Mouse (Mus musculus) embryonic facial prominence, embryonic 12.5 days (tissue): Measurements from ENCODE around the gene Crabp2. TPM values are rescaled to one million over a fixed set of nuclear protein-coding genes. Genes with fewer than 3 reads are reported as not detected.

Experiments
- ATAC-seq: fragments of 200-750 bp; cut with Nextera tagmentation; 2 replicates; pipeline ENCODE4 v1.8.0; 2017; ENCODE audit not compliant: insufficient number of reproducible peaks, insufficient read depth, low FRiP score, low TSS enrichment
- H3K27ac ChIP-seq: fragments of 300-500 bp; sonication (generic); 2 replicates; pipeline ENCODE4 v1.5.1; 2016; ENCODE audit warnings: mild to moderate bottlenecking
- H3K27me3 ChIP-seq: fragments of 300-500 bp; sonication (generic); 2 replicates; pipeline ENCODE4 v1.6.1; 2016; ENCODE audit warnings: mild to moderate bottlenecking, moderate library complexity
- H3K36me3 ChIP-seq: fragments of 300-500 bp; sonication (generic); 2 replicates; pipeline ENCODE4 v1.6.1; 2016; ENCODE audit warnings: mild to moderate bottlenecking
- H3K4me1 ChIP-seq: fragments of 300-500 bp; sonication (generic); 2 replicates; pipeline ENCODE4 v1.6.1; 2016
- H3K4me2 ChIP-seq: fragments of 300-500 bp; sonication (generic); replicated peaks from 2 replicates; pipeline ENCODE4 v1.6.1; 2016; ENCODE audit warnings: mild to moderate bottlenecking, moderate library complexity
- H3K4me3 ChIP-seq: fragments of 300-500 bp; sonication (generic); 2 replicates; pipeline ENCODE4 v1.5.1; 2016; ENCODE audit warnings: mild to moderate bottlenecking
- H3K9ac ChIP-seq: fragments of 300-500 bp; sonication (generic); 2 replicates; pipeline ENCODE4 v1.6.1; 2016; ENCODE audit warnings: mild to moderate bottlenecking, moderate library complexity
- H3K9me3 ChIP-seq: fragments of 300-500 bp; sonication (generic); 2 replicates; pipeline ENCODE4 v1.6.1; 2016; ENCODE audit warnings: mild to moderate bottlenecking, moderate library complexity
- WGBS: fragments of 180-500 bp; shearing (Covaris S2); methylation state at CpG from one replicate; pipeline ENCODE4 v1.1.7; 2016; 5-methylcytosine and 5-hydroxymethylcytosine counted together
- polyA plus RNA-seq: library from polyadenylated mRNA; unstranded; fragments of >200 nt; fragmentation: Nextera tagmentation; extraction: Ambion mirVana; gene quantifications from 2 replicates; pipeline ENCODE4 v1.2.1, GENCODE M21; 2016

Gene Crabp2
- polyA plus RNA-seq, 1 experiment from 2014 or later: 481 TPM

DNA sequence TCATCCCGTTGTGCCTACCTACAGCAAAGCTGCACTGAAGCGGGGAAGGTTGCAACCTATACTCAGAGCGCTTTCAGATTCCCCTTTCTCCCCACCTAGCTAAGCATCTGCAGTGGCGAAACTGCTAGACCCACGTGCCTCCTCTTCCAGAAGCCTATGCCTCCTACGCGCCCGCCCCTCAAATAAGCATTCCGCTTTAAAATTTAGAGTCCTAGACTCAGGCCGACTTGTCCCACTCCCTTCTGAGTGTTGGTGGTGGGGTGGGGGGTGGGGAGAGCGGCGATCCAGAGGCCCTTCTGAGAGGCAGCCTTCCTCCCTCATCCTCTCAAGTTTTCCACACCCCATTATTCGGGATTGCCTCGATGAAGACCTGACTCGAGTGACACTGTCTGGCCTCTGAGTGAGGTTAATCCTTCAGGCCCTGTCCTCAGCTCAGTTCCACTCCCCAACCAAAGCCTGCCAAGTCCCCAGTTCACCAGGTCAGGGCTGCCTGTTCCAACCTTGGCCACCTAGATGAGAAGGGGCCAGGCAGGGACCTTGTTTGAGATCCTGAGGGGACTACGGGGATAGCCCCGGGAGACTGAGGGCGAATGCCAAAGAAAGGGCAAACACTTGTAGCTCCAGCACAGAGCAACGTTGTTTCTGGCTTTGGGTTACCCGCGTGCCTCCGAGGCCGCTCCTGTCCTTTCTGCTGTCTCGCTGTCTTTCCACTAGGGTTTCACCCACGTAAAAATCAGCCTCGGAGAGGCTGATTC is 1.2 kb upstream of the Crabp2 start:
- Histone ChIP-seq H3K4me3 (peak overlapping the region; percentile 56), H3K9ac (peak overlapping the region; percentile 69), H3K27me3 (no peaks in the 10 kb centered on the region), H3K4me2 (peak overlapping the region; percentile 74), H3K4me1 (peaks cover 68% of the 10 kb centered on the region), H3K36me3 (peaks cover 8% of the 10 kb centered on the region), H3K9me3 (no peaks in the 10 kb centered on the region), H3K27ac (peak overlapping the region; percentile 97)
- ATAC-seq: no peak
- 2% methylated on average over 26 of the region's 26 CpGs for WGBS

DNA sequence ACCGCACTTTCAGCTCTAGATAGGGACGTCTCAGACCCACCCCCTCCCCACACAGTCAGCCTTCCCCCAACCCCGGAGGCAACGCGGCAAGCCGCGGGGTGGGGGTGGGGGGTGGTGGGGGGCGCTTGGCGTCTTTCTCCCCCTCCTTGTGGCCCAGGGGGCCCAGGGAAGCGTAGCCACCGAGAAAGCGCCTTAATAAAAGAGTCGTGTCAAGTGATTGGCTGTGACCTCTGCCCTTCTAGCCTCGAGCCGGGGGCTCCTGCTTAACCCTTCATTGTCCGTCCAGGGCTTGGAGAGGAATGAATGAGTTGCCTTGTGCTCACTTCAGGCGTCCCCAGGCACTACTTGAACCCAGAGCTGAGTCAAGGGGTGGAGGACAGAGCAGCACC is 661 bp upstream of the Crabp2 start:
- H3K4me1 ChIP-seq: peaks cover 73% of the 10 kb centered on the region
- ATAC-seq: no peak
- peaks cover 7% of the 10 kb centered on the region; the same call in 1 of the 2 replicates for H3K36me3 ChIP-seq

DNA sequence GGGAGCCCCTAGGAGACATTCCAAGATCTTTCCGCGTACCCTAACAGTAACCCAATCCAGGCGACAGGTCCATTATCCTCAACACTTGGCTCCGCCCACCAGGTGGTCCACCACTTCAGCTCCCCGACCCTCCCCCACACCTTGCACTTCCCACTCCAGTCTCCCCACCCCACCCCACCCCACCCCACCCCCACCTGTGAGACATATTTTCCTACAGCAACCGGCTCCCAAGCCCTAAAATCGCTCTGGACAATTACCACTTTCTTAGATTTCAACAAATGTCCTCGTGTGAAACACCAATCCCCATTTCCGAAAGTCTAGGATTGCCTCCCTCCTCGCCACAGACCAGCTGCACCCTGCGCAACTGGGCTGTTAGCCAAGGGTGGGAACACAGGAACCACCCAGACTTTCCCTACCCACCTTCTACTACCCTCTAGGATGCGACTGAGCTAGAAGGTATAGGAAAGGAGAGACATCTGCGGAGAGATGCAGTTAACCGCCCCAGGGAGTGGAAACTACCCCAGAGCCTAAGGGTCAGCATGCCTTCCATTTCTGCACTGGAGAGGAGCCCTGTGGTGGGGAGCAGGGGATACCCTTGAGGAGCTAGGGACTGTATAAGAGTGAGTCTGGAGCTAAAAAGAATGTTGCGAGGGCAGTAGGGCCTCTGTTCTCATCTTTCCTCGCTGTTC is 944 bp downstream of the Crabp2 start:
- H3K36me3 ChIP-seq: peaks cover 21% of the 10 kb centered on the region
- H3K27ac ChIP-seq: peak overlapping the region; percentile 97
- peak overlapping the region; percentile 69 for H3K9ac ChIP-seq
- 0 out of 2 replicates have a peak, but pooled peaks have one; percentile 19 for ATAC-seq
- H3K27me3 ChIP-seq: no peaks in the 10 kb centered on the region
- peaks cover 76% of the 10 kb centered on the region for H3K4me1 ChIP-seq
- H3K9me3 ChIP-seq: no peaks in the 10 kb centered on the region
- 1% methylated on average over 16 of the region's 16 CpGs for WGBS
- H3K4me3 ChIP-seq: peak overlapping the region; percentile 56
- peak overlapping the region; percentile 74 for H3K4me2 ChIP-seq

More for the DNA sequence above, 661 bp upstream of the Crabp2 start:
- WGBS: under 1% methylated on average over 17 of the region's 17 CpGs
- Histone ChIP-seq H3K9me3 (no peaks in the 10 kb centered on the region), H3K4me2 (peak overlapping the region; percentile 74), H3K4me3 (peak overlapping the region; percentile 56), H3K27me3 (no peaks in the 10 kb centered on the region), H3K9ac (peak overlapping the region; percentile 69), H3K27ac (peak overlapping the region; percentile 97)

DNA sequence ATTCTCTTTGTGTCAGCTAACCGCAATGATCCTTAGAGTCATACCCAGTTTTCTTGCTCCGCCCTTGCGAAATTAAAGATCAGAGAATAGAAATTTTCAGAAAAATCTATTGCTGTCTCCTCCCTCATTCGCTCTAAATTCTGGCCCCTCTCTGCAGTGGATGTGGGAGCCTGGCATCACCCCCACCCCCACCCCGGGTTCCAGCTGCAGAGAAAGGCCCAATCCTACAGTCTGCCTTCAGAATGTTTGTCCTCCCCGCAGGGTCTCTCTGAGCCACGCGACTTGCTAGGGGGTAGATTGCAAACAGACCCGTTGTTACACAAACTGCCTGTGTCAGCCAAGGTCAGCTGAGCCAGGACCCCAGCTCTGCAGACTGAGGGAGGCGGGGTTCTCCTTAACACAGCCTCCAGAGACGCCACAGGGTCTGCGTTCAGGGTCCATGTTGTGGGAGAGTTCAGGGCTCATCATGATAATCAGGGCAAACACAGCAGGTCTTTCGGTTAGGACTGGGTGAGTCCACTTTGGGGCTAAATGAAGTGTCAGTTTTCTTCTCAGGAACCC is 1.6 kb downstream of the Crabp2 start:
- Histone ChIP-seq H3K4me1 (peaks cover 69% of the 10 kb centered on the region), H3K4me3 (peak overlapping the region; percentile 56), H3K9me3 (no peaks in the 10 kb centered on the region), H3K4me2 (peak overlapping the region; percentile 74), H3K27ac (peak overlapping the region; percentile 97), H3K27me3 (no peaks in the 10 kb centered on the region), H3K9ac (peak overlapping the region; percentile 69), H3K36me3 (peaks cover 24% of the 10 kb centered on the region)
- WGBS: 2% methylated on average over 13 of the region's 13 CpGs
- 0 out of 2 replicates have a peak, but pooled peaks have one; percentile 6 for ATAC-seq

DNA sequence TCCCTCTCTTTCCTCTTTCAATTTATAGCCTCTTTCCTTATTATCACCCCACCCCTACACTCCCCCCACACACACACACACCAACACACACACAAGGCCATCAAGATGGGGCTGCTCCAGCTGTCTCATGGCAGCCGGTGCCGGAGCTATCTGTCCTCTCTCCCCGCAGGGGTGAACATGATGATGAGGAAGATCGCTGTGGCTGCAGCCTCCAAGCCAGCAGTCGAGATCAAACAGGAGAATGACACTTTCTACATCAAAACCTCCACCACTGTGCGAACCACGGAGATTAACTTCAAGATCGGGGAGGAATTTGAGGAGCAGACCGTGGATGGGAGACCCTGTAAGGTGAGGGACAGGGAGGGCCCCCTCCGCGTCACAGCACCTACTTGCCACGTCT is 3.5 kb downstream of the Crabp2 start:
- peaks cover 50% of the 10 kb centered on the region for H3K4me1 ChIP-seq
- H3K36me3 ChIP-seq: peaks cover 24% of the 10 kb centered on the region
- no peak for ATAC-seq
- H3K9me3 ChIP-seq: no peaks in the 10 kb centered on the region
- no peaks in the 10 kb centered on the region for H3K27me3 ChIP-seq
- WGBS: 24% methylated on average over 12 of the region's 12 CpGs
- peak overlapping the region; percentile 37; the same call in 1 of the 2 replicates for H3K9ac ChIP-seq
- H3K4me3 ChIP-seq: peak overlapping the region; percentile 56
- peak overlapping the region; percentile 74 for H3K4me2 ChIP-seq
- H3K27ac ChIP-seq: peak overlapping the region; percentile 69

DNA sequence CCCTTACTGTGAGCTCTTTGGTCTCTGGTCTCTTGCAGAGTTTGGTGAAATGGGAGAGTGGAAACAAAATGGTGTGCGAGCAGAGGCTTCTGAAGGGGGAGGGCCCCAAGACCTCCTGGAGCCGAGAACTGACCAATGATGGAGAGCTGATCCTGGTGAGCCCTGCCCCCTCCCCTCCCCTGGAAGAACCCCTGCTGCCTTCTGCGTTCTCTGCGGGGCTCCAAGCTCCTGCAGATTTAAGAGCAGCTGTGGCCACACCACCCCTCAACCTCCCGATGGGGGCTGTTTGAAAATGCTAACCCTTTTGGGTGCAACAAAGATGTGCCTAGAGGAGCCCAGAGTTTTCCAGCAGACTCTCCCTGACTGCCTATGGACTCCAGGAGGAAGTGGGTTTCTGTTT is 4.0 kb downstream of the Crabp2 start:
- H3K36me3 ChIP-seq: peaks cover 24% of the 10 kb centered on the region
- H3K9me3 ChIP-seq: no peaks in the 10 kb centered on the region
- peak overlapping the region; percentile 56 for H3K4me3 ChIP-seq
- ATAC-seq: no peak
- peak overlapping the region; percentile 69 for H3K27ac ChIP-seq
- peak overlapping the region; percentile 37; the same call in 1 of the 2 replicates for H3K9ac ChIP-seq
- H3K27me3 ChIP-seq: no peaks in the 10 kb centered on the region
- H3K4me1 ChIP-seq: peaks cover 45% of the 10 kb centered on the region
- WGBS: 2% methylated on average over 5 of the region's 5 CpGs
- peak overlapping the region; percentile 74 for H3K4me2 ChIP-seq

DNA sequence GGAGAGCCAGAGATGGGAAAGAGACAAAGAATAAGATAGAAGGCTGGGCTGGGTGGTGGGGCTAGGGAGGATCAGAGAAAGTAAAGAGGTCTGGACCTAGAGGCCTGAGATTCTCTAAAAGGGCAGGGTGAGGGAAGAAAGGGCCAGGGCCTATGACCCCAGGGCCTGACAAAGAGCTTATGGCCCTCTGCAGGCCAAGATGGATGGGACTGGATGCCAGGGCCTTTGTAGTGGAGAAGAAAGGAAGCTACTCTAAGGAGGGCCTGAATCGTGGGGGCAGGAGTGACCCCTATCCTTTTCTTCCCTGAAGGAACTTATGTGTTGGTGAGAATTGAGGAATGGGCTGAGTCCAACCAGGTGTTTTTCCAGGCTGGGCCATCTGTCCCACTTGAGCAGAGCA is 9.6 kb downstream of the Crabp2 start:
- H3K27me3 ChIP-seq: no peaks in the 10 kb centered on the region
- H3K9ac ChIP-seq: no peak overlapping the region
- no peak overlapping the region for H3K4me3 ChIP-seq
- H3K9me3 ChIP-seq: no peaks in the 10 kb centered on the region
- H3K36me3 ChIP-seq: peaks cover 18% of the 10 kb centered on the region
- ATAC-seq: no peak
- WGBS: 0% methylated on average over 1 of the region's 1 CpGs
- peaks cover 27% of the 10 kb centered on the region; the same call in 1 of the 2 replicates for H3K4me1 ChIP-seq
- no peak overlapping the region for H3K4me2 ChIP-seq
- peak overlapping the region; percentile 8; the same call in 1 of the 2 replicates for H3K27ac ChIP-seq

DNA sequence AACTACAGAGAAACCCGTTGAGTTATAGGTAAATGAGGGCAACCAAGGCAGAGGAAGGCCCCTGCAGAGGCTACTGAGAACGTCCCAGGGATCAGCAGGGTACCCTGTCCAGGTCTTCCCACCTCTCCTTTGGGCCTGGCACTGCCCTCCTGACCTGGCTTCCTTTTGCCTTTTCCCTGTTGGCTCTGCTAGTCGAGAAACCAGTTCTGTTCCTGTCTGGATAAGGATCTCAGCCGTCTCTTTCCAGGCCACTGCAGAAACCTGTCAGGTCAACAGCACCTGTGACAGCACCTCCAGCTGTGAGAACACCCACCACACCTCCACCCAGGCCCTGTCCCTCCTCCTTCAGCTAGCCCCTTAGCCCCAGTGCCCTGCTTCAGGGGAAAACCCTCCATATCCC is 10.0 kb downstream of the Crabp2 start:
- Histone ChIP-seq H3K4me3 (no peak overlapping the region), H3K27me3 (no peaks in the 10 kb centered on the region), H3K4me1 (peaks cover 27% of the 10 kb centered on the region; the same call in 1 of the 2 replicates), H3K4me2 (no peak overlapping the region), H3K9me3 (no peaks in the 10 kb centered on the region), H3K27ac (peak overlapping the region; percentile 98; the same call in 1 of the 2 replicates), H3K36me3 (peaks cover 14% of the 10 kb centered on the region), H3K9ac (no peak overlapping the region)
- 9% methylated on average over 4 of the region's 4 CpGs for WGBS
- no peak for ATAC-seq

DNA sequence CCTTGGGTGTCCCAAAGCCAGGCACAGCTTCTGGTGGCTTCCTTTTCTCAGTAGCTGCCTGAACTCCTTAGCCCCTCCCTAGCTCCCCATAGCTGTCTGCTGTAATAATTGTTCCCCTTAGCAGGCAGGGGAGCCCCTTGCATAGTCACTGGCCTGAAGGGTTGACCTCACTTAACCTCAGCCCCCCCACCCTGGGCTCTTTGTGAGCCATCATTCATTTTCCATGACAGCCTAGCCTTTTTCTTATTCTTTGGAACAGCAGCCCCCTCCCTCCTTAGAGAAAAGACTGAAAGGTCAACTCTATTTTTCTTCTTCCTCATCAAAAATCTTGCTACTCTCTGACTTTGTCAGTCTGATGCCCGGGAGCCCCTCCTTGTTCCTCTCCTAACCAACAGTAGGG is 10.5 kb downstream of the Crabp2 start:
- peaks cover 9% of the 10 kb centered on the region for H3K36me3 ChIP-seq
- ATAC-seq: no peak
- H3K9ac ChIP-seq: no peak overlapping the region
- no peak overlapping the region for H3K4me2 ChIP-seq
- no peak overlapping the region for H3K4me3 ChIP-seq
- H3K27me3 ChIP-seq: no peaks in the 10 kb centered on the region
- H3K4me1 ChIP-seq: peaks cover 27% of the 10 kb centered on the region; the same call in 1 of the 2 replicates
- WGBS: 36% methylated on average over 1 of the region's 1 CpGs
- peak overlapping the region; percentile 98 for H3K27ac ChIP-seq
- no peaks in the 10 kb centered on the region for H3K9me3 ChIP-seq

DNA sequence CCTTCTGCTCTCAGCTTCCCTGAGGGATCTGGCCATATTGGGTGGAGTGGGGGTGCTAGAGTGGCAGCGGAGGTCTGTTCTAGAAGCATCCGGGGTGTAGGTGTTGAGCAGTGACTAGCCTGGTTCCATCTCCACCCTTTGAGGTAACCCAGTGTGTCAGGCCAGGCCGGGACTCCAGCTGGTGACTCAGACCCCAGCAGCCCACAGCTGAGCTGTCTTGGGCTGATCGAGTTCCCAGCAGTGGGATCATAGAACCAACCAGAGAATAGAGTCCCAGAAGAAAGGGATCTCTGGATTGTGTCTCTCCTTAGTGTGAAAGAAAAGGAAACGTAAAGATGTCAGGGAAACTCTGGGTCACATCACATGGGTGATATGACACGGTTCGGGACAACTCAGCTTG is 10.9 kb downstream of the Crabp2 start:
- H3K9me3 ChIP-seq: no peaks in the 10 kb centered on the region
- H3K36me3 ChIP-seq: peaks cover 5% of the 10 kb centered on the region; the same call in 1 of the 2 replicates
- no peaks in the 10 kb centered on the region for H3K27me3 ChIP-seq
- H3K27ac ChIP-seq: peak overlapping the region; percentile 98
- peak overlapping the region; percentile 55; the same call in 1 of the 2 replicates for H3K4me2 ChIP-seq
- 0 out of 2 replicates have a peak overlapping the region, but pooled peaks have one; percentile 57 for H3K9ac ChIP-seq
- no peak for ATAC-seq
- H3K4me1 ChIP-seq: peaks cover 27% of the 10 kb centered on the region; the same call in 1 of the 2 replicates
- WGBS: 62% methylated on average over 7 of the region's 7 CpGs
- H3K4me3 ChIP-seq: no peak overlapping the region

DNA sequence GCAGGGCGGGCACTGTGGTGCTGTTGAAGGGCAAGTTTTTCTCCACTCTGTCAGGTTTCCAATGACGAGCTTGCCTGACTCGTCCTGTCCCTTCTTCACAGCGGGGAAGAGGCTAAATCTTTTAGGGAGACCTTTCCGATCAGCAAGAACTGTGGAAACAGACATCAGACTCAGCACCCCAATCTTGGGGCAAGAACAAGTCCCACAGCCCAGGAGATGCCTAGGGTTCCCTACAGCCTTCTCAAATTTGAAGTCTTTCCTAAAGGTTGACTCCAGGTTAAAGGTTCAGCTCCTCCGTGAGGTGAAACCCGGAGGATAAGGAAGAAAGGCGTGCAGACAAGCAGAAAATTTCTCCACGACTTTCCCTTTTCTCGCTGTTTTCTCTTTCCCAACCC is 11.7 kb downstream of the Crabp2 start:
- Histone ChIP-seq H3K4me2 (peak overlapping the region; percentile 55), H3K27me3 (no peaks in the 10 kb centered on the region), H3K9ac (peak overlapping the region; percentile 57), H3K4me1 (peaks cover 27% of the 10 kb centered on the region; the same call in 1 of the 2 replicates), H3K9me3 (no peaks in the 10 kb centered on the region), H3K27ac (peak overlapping the region; percentile 98), H3K36me3 (no peaks in the 10 kb centered on the region), H3K4me3 (peak overlapping the region; percentile 38)
- ATAC-seq: no peak
- WGBS: 6% methylated on average over 10 of the region's 10 CpGs
